Mouse (Mus musculus): ENCODE results near the gene Rad18. TPM values are rescaled to one million over a fixed set of nuclear protein-coding genes. Genes with fewer than 3 reads are reported as not detected.

Rad18 gene
- polyA plus RNA-seq, 1 experiment from 2014 or later, result 13.7 TPM

DNA sequence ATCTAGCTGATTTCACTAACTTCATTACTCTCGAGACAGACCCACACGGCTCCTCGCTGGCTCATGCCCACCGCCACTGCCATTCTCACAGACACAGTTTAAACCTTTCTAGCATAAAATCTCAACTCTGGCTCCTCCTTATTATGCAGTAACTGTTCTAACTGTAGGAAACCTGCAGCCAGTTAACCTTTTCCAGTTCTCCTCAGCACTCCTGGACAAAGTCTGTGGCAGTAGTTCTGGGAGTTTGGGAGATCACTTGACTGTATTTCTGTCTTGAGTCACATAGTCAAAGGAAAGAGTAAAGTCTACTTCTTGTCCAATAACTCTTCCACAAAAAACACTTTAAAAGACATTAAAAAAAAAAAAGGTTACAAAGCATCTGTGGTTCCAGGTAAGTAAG lies 66.2 kb downstream of the Rad18 start:
- no peak overlapping the region for H3K9ac ChIP-seq
- no peaks in the 10 kb centered on the region for H3K27me3 ChIP-seq
- WGBS, result 87% methylated on average over 4 of the region's 4 CpGs
- H3K4me1 ChIP-seq (replicated peaks), result no peaks in the 10 kb centered on the region
- H3K36me3 ChIP-seq, result no peaks in the 10 kb centered on the region
- H3K4me3 ChIP-seq, result no peak overlapping the region
- no peak overlapping the region for H3K4me2 ChIP-seq
- no peak overlapping the region for H3K27ac ChIP-seq (replicated peaks)
- no peaks in the 10 kb centered on the region for H3K9me3 ChIP-seq
- ATAC-seq (ENCODE audit: low read depth), result no peak

DNA sequence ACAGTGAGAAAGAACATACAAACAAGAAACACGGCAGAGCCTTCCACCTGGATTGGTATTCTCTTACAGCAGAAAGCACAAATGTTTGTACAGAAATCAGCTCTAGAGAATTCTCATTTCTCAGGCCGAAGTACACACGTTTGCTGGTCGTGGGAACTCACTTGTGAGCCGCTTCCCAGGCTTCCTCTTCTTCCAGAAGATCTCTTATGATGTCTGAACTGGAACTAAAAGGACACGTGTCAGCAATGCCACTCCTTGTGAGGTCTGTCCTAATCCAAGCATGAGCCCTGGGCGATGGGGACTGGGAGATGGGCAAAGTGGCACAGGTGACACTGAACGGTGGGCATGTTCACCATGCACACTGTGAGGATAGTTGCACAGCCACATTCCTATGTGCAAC lies 68.2 kb downstream of the Rad18 start:
- no peak for ATAC-seq (ENCODE audit: low read depth)
- H3K4me3 ChIP-seq, result no peak overlapping the region
- no peak overlapping the region for H3K4me2 ChIP-seq
- no peaks in the 10 kb centered on the region for H3K27me3 ChIP-seq
- H3K9me3 ChIP-seq, result no peaks in the 10 kb centered on the region
- H3K4me1 ChIP-seq (replicated peaks), result no peaks in the 10 kb centered on the region
- H3K9ac ChIP-seq, result no peak overlapping the region
- no peak overlapping the region for H3K27ac ChIP-seq (replicated peaks)
- 84% methylated on average over 8 of the region's 8 CpGs for WGBS
- H3K36me3 ChIP-seq, result no peaks in the 10 kb centered on the region

DNA sequence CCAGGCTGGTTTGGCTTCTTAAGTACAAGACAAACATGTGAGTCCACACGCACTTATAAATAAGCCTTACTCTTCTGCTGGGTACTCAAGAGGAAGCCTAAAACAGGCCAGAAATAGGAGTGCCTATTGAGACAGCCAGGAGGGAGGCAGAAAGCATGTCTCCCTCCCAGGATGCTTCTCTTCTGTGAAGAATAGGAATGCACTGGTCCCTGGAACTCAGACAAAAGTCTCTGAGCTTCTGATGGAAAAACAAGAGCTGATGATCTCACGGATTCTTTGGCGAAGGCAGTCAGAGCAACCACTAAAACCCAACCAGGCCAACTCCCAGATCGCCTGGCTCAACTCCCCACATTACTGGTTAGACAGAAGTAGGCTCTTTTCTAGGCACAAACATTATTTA lies 74.2 kb downstream of the Rad18 start:
- H3K4me2 ChIP-seq, result no peak overlapping the region
- no peaks in the 10 kb centered on the region for H3K36me3 ChIP-seq
- no peak overlapping the region for H3K27ac ChIP-seq (replicated peaks)
- H3K9ac ChIP-seq, result no peak overlapping the region
- no peaks in the 10 kb centered on the region for H3K9me3 ChIP-seq
- H3K4me1 ChIP-seq (replicated peaks), result no peaks in the 10 kb centered on the region
- H3K27me3 ChIP-seq, result no peaks in the 10 kb centered on the region
- ATAC-seq (ENCODE audit: low read depth), result no peak
- H3K4me3 ChIP-seq, result no peak overlapping the region
- WGBS, result 97% methylated on average over 4 of the region's 4 CpGs

DNA sequence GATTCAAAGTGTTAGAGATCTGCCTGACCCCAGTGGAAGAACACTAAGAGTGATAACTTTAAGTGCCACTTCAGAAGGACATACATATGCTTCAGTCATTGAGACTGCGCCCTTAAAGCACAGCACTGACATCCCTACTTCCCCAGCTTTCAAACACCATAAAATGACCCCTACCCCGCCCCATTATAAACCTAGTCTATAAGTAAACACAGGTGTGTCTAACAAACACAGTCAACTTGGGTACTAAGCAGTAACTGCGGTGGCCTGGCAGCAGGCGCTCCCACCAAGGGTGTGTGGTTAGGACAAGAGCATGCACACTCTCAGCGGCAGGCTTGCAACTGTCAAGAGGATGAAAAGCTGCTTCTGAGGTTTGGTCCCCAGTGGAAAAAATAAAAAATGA lies 76.5 kb downstream of the Rad18 start:
- ATAC-seq (ENCODE audit: low read depth), result no peak
- Histone ChIP-seq H3K36me3 (no peaks in the 10 kb centered on the region), H3K4me2 (no peak overlapping the region), H3K4me3 (no peak overlapping the region), H3K27ac (replicated peaks) (no peak overlapping the region), H3K9me3 (no peaks in the 10 kb centered on the region), H3K9ac (no peak overlapping the region), H3K4me1 (replicated peaks) (no peaks in the 10 kb centered on the region), H3K27me3 (no peaks in the 10 kb centered on the region)
- WGBS, result 84% methylated on average over 5 of the region's 5 CpGs

- no peaks in the 10 kb centered on the region for H3K36me3 ChIP-seq
- H3K4me3 ChIP-seq, result no peak overlapping the region
- H3K9ac ChIP-seq, result no peak overlapping the region
- 92% methylated on average over 4 of the region's 4 CpGs for WGBS
- no peak overlapping the region for H3K27ac ChIP-seq (replicated peaks)
- no peak overlapping the region for H3K4me2 ChIP-seq
- ATAC-seq (ENCODE audit: low read depth), result no peak
- H3K4me1 ChIP-seq (replicated peaks), result no peaks in the 10 kb centered on the region
- no peaks in the 10 kb centered on the region for H3K9me3 ChIP-seq
- no peaks in the 10 kb centered on the region for H3K27me3 ChIP-seq
Measured at GRCm38 (mm10) chr6:112617728-112618318, 78.7 kb downstream of the Rad18 start.

DNA sequence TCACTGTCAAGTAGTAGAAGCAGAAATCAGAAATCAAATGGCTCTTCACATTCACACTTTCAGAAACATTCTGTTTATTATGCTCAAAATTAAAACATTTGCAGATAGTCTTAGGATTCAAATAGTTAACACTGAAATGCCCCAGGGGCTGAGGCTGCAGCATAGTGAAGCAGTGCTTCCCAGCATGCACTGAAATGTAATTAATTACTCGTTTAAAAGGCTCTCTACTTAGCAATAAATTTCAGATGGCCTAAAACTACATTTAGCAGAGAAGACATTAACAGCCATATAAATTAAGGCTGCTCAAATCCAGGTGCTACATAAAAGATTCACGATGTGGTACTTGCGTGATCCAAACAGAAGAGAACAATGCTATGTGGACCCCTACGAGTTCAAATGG lies 87.5 kb downstream of the Rad18 start:
- no peaks in the 10 kb centered on the region for H3K9me3 ChIP-seq
- WGBS, result 38% methylated on average over 4 of the region's 4 CpGs
- H3K4me3 ChIP-seq, result no peak overlapping the region
- H3K9ac ChIP-seq, result no peak overlapping the region
- peaks cover 13% of the 10 kb centered on the region for H3K4me1 ChIP-seq (replicated peaks)
- peak; percentile 69; the same call in 1 of the 2 replicates for ATAC-seq (ENCODE audit: low read depth)
- H3K36me3 ChIP-seq, result no peaks in the 10 kb centered on the region
- H3K27ac ChIP-seq (replicated peaks), result 0 out of 2 replicates have a peak overlapping the region, but pooled peaks have one; percentile 29
- H3K4me2 ChIP-seq, result peak overlapping the region; percentile 37; the same call in 1 of the 2 replicates
- H3K27me3 ChIP-seq, result no peaks in the 10 kb centered on the region

- no peaks in the 10 kb centered on the region for H3K27me3 ChIP-seq
- 0 out of 2 replicates have a peak, but pooled peaks cover 2% of the 10 kb centered on the region for H3K4me1 ChIP-seq (replicated peaks)
- ATAC-seq (ENCODE audit: low read depth), result no peak
- H3K36me3 ChIP-seq, result no peaks in the 10 kb centered on the region
- no peak overlapping the region for H3K4me2 ChIP-seq
- H3K9ac ChIP-seq, result no peak overlapping the region
- H3K9me3 ChIP-seq, result no peaks in the 10 kb centered on the region
- H3K27ac ChIP-seq (replicated peaks), result no peak overlapping the region
- H3K4me3 ChIP-seq, result no peak overlapping the region
Measured at GRCm38 (mm10) chr6:112603866-112604265, 92.6 kb downstream of the Rad18 start.

GRCm38 (mm10) chr6:112594971-112595370 lies 101.5 kb downstream of the Rad18 start:
- ATAC-seq (ENCODE audit: low read depth), result no peak
- H3K4me2 ChIP-seq, result no peak overlapping the region
- no peaks in the 10 kb centered on the region for H3K4me1 ChIP-seq (replicated peaks)
- no peak overlapping the region for H3K9ac ChIP-seq
- H3K4me3 ChIP-seq, result no peak overlapping the region
- no peaks in the 10 kb centered on the region for H3K36me3 ChIP-seq
- no peaks in the 10 kb centered on the region for H3K27me3 ChIP-seq
- H3K9me3 ChIP-seq, result no peaks in the 10 kb centered on the region
- no peak overlapping the region for H3K27ac ChIP-seq (replicated peaks)
- WGBS, result 85% methylated on average over 7 of the region's 7 CpGs

DNA sequence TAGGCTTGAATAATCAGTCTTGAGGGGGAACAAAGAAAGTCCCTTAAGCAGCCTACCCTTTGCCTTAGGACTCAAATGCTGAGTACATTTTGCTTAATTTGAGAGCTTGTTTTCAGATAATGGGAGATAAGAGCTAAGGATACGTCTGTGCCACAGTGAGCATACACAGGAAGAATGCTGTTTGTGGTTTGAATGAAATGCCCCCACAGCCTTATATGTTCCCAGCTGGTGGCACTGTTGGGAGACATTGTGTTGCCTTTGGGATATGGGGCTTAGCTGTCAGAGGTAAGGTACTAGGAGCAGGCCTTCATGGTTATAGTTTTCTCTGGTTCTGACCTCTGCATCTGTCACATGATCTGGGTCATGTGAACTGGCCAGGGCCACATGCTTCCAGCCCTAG lies 108.6 kb downstream of the Rad18 start:
- WGBS, result 73% methylated on average over 1 of the region's 1 CpGs
- Histone ChIP-seq H3K9me3 (no peaks in the 10 kb centered on the region), H3K4me2 (no peak overlapping the region)

DNA sequence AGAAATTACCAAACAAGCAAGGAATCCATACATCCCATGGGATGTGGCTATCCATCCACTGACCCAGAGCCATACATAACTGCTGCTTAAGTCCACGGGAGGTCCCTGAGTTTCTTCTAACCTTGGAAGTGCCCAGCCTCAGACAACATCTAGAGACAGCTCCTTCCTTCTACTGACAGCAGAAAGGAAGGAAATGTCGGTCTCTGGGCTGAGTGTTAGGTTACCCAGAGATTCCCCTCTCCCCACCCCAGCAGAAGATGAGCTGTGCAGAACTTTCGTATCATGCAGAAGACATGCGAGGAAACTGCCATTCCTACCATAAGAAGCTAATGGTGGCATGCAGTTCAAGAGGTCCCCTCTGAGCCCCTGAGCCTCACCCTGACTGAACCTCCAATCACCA lies 109.5 kb downstream of the Rad18 start:
- no peak for ATAC-seq (ENCODE audit: low read depth)
- no peak overlapping the region for H3K9ac ChIP-seq
- no peaks in the 10 kb centered on the region for H3K36me3 ChIP-seq
- H3K4me3 ChIP-seq, result no peak overlapping the region
- H3K9me3 ChIP-seq, result no peaks in the 10 kb centered on the region
- no peaks in the 10 kb centered on the region for H3K27me3 ChIP-seq
- H3K4me2 ChIP-seq, result no peak overlapping the region
- WGBS, result 91% methylated on average over 4 of the region's 4 CpGs
- no peak overlapping the region for H3K27ac ChIP-seq (replicated peaks)
- H3K4me1 ChIP-seq (replicated peaks), result no peaks in the 10 kb centered on the region

More for the DNA sequence above, 108.6 kb downstream of the Rad18 start:
- Histone ChIP-seq H3K27ac (replicated peaks) (no peak overlapping the region), H3K27me3 (no peaks in the 10 kb centered on the region), H3K9ac (no peak overlapping the region), H3K36me3 (no peaks in the 10 kb centered on the region), H3K4me3 (no peak overlapping the region), H3K4me1 (replicated peaks) (no peaks in the 10 kb centered on the region)
- ATAC-seq (ENCODE audit: low read depth), result no peak

DNA sequence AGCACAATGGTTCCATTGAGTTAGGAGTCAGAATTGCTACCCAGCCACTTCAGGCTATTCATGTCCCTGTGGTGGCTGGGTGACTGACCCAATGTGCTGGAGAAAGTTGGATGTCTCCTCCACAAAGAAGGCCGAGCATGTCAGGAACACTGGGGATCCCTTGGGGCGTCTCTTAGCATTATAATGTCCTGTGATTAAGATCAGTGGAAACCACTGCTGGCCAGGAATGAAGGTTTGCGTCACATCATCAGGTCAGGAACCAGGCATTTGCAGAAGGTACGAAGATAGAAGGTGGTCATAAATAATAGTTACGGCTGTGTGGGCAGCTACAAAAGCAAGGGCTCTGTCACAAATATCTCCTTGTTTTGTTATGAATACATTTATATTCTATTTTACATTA lies 111.5 kb downstream of the Rad18 start:
- ATAC-seq (ENCODE audit: low read depth), result no peak
- Histone ChIP-seq H3K4me1 (replicated peaks) (no peaks in the 10 kb centered on the region), H3K27ac (replicated peaks) (no peak overlapping the region), H3K4me2 (no peak overlapping the region), H3K9me3 (no peaks in the 10 kb centered on the region), H3K27me3 (no peaks in the 10 kb centered on the region), H3K9ac (no peak overlapping the region), H3K4me3 (no peak overlapping the region), H3K36me3 (no peaks in the 10 kb centered on the region)
- WGBS, result 80% methylated on average over 5 of the region's 5 CpGs

DNA sequence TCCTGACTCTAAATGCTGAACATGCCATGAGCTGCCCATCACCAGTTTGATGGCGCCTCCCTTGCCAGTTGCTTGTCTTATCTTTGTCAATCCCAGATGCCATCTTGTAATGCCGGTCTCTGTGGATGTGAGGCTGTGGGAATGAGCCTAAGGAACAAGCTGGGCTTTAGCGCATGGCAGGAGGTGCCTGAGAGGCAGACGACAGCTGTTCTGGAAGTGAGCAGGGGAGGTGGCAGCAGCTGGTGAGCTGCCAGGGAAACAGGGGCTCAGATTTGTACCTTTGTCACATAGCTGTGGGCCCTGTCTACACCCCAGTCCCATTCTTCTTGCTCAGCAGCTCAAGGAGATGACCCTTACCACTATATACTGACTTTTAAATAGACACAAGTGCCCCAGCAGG lies 114.5 kb downstream of the Rad18 start:
- whole genome bisulfite sequencing, result 56% methylated on average over 4 of the region's 4 CpGs
- no peaks in the 10 kb centered on the region for H3K4me1 ChIP-seq (replicated peaks)
- no peaks in the 10 kb centered on the region for H3K36me3 ChIP-seq
- H3K27ac ChIP-seq (replicated peaks), result no peak overlapping the region
- no peaks in the 10 kb centered on the region for H3K9me3 ChIP-seq
- no peak overlapping the region for H3K9ac ChIP-seq
- no peak overlapping the region for H3K4me2 ChIP-seq
- no peak for ATAC-seq (ENCODE audit: low read depth)
- H3K4me3 ChIP-seq, result no peak overlapping the region
- H3K27me3 ChIP-seq, result no peaks in the 10 kb centered on the region

DNA sequence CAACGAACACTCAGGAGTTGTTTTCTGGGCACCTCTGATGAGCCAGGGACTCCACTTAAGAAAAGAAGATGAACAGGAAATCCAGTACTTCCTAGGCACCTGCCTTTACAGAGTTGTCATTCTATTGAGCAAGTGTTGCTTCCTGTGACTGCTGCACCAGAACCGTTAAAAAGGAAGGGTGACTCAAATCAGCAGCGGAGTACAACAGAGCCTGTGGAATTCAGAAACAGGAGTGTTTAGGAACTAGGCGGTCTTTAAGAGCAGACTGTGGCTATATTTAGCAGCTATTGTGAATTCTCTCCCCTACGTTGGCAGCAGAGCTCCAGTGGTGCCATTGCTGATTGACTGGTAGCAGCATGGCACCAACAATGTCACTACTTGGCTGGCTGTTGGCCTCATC lies 119.3 kb downstream of the Rad18 start:
- H3K27ac ChIP-seq (replicated peaks), result no peak overlapping the region
- no peak overlapping the region for H3K4me3 ChIP-seq
- 82% methylated on average over 5 of the region's 5 CpGs for WGBS
- no peaks in the 10 kb centered on the region for H3K4me1 ChIP-seq (replicated peaks)
- H3K27me3 ChIP-seq, result no peaks in the 10 kb centered on the region
- no peaks in the 10 kb centered on the region for H3K9me3 ChIP-seq
- H3K36me3 ChIP-seq, result no peaks in the 10 kb centered on the region
- H3K4me2 ChIP-seq, result no peak overlapping the region
- no peak overlapping the region for H3K9ac ChIP-seq
- ATAC-seq (ENCODE audit: low read depth), result no peak
